Mouse (Mus musculus): ENCODE data around the gene Hpn. TPM values are rescaled to one million over a fixed set of nuclear protein-coding genes. Genes with fewer than 3 reads are reported as not detected.
A peak's percentile ranks its signal among the peaks of the same experiment; 100 is the strongest.

The Hpn gene
- polyA plus RNA-seq, 1 experiment from 2014 or later: 45.8 TPM

GRCm38 (mm10) chr7:31122641-31123631 lies 7.8 kb upstream of the Hpn start:
- H3K4me1 ChIP-seq (replicated peaks): peaks cover 11% of the 10 kb centered on the region
- no peak overlapping the region for H3K9ac ChIP-seq
- no peak overlapping the region for H3K4me2 ChIP-seq
- H3K27ac ChIP-seq: no peak overlapping the region
- 65% methylated on average over 16 of the region's 16 CpGs for WGBS (ENCODE audit: insufficient replicate concordance)
- no peaks in the 10 kb centered on the region for H3K9me3 ChIP-seq (replicated peaks)
- H3K36me3 ChIP-seq: no peaks in the 10 kb centered on the region
- ATAC-seq (ENCODE audit: low read depth) (no peak), DNase-seq (no peak)
- peaks cover 36% of the 10 kb centered on the region for H3K27me3 ChIP-seq
- H3K4me3 ChIP-seq (replicated peaks): no peak overlapping the region

- Histone ChIP-seq H3K27ac (no peak overlapping the region), H3K36me3 (no peaks in the 10 kb centered on the region), H3K4me2 (no peak overlapping the region), H3K4me3 (replicated peaks) (no peak overlapping the region), H3K4me1 (replicated peaks) (peaks cover 22% of the 10 kb centered on the region), H3K9me3 (replicated peaks) (no peaks in the 10 kb centered on the region), H3K27me3 (peaks cover 3% of the 10 kb centered on the region; the same call in 1 of the 2 replicates), H3K9ac (no peak overlapping the region)
- DNase-seq (no peak), ATAC-seq (ENCODE audit: low read depth) (no peak)
- 69% methylated on average over 5 of the region's 5 CpGs for WGBS (ENCODE audit: insufficient replicate concordance)
Observed at GRCm38 (mm10) chr7:31119556-31119955, 4.5 kb upstream of the Hpn start.

GRCm38 (mm10) chr7:31118486-31118885 lies 3.4 kb upstream of the Hpn start:
- DNase-seq (no peak), ATAC-seq (ENCODE audit: low read depth) (no peak)
- no peak overlapping the region for H3K4me2 ChIP-seq
- no peaks in the 10 kb centered on the region for H3K36me3 ChIP-seq
- 66% methylated on average over 7 of the region's 7 CpGs for WGBS (ENCODE audit: insufficient replicate concordance)
- no peaks in the 10 kb centered on the region for H3K9me3 ChIP-seq (replicated peaks)
- H3K9ac ChIP-seq: no peak overlapping the region
- H3K4me1 ChIP-seq (replicated peaks): peaks cover 22% of the 10 kb centered on the region
- H3K27ac ChIP-seq: no peak overlapping the region
- H3K4me3 ChIP-seq (replicated peaks): no peak overlapping the region
- H3K27me3 ChIP-seq: no peaks in the 10 kb centered on the region

- Histone ChIP-seq H3K4me1 (replicated peaks) (peaks cover 31% of the 10 kb centered on the region), H3K4me3 (replicated peaks) (no peak overlapping the region), H3K4me2 (no peak overlapping the region), H3K36me3 (no peaks in the 10 kb centered on the region), H3K9ac (no peak overlapping the region), H3K9me3 (replicated peaks) (no peaks in the 10 kb centered on the region), H3K27me3 (no peaks in the 10 kb centered on the region), H3K27ac (no peak overlapping the region)
- DNase-seq (no peak), ATAC-seq (ENCODE audit: low read depth) (no peak)
- 74% methylated on average over 11 of the region's 11 CpGs for WGBS (ENCODE audit: insufficient replicate concordance)
Observed at GRCm38 (mm10) chr7:31117465-31117864, 2.4 kb upstream of the Hpn start.

- no peaks in the 10 kb centered on the region for H3K36me3 ChIP-seq
- 48% methylated on average over 16 of the region's 16 CpGs for WGBS (ENCODE audit: insufficient replicate concordance)
- H3K9ac ChIP-seq: no peak overlapping the region
- DNase-seq (no peak), ATAC-seq (ENCODE audit: low read depth) (no peak)
- H3K4me3 ChIP-seq (replicated peaks): no peak overlapping the region
- H3K27me3 ChIP-seq: no peaks in the 10 kb centered on the region
- peak overlapping the region; percentile 86 for H3K27ac ChIP-seq
- 0 out of 2 replicates have a peak overlapping the region, but pooled peaks have one; percentile 3 for H3K4me2 ChIP-seq
- H3K9me3 ChIP-seq (replicated peaks): no peaks in the 10 kb centered on the region
- H3K4me1 ChIP-seq (replicated peaks): peaks cover 36% of the 10 kb centered on the region
Observed at GRCm38 (mm10) chr7:31116721-31117145, 1.6 kb upstream of the Hpn start.

- DNase-seq (peak; percentile 25), ATAC-seq (ENCODE audit: low read depth) (peak; percentile 78)
- H3K36me3 ChIP-seq: no peaks in the 10 kb centered on the region
- H3K27ac ChIP-seq: peak overlapping the region; percentile 86
- no peaks in the 10 kb centered on the region for H3K27me3 ChIP-seq
- WGBS (ENCODE audit: insufficient replicate concordance): 7% methylated on average over 17 of the region's 17 CpGs
- H3K9ac ChIP-seq: peak overlapping the region; percentile 43; the same call in 1 of the 2 replicates
- peak overlapping the region; percentile 43 for H3K4me2 ChIP-seq
- peak overlapping the region; percentile 43; the same call in 1 of the 2 replicates for H3K4me3 ChIP-seq (replicated peaks)
- peaks cover 46% of the 10 kb centered on the region for H3K4me1 ChIP-seq (replicated peaks)
- no peaks in the 10 kb centered on the region for H3K9me3 ChIP-seq (replicated peaks)
Observed at GRCm38 (mm10) chr7:31115587-31116043, 525 bp upstream of the Hpn start.

- Histone ChIP-seq H3K4me3 (replicated peaks) (peak overlapping the region; percentile 43), H3K36me3 (no peaks in the 10 kb centered on the region), H3K27me3 (no peaks in the 10 kb centered on the region), H3K4me2 (peak overlapping the region; percentile 43), H3K4me1 (replicated peaks) (peaks cover 51% of the 10 kb centered on the region), H3K9ac (peak overlapping the region; percentile 43), H3K9me3 (replicated peaks) (no peaks in the 10 kb centered on the region), H3K27ac (peak overlapping the region; percentile 86)
- whole genome bisulfite sequencing (ENCODE audit: insufficient replicate concordance): 51% methylated on average over 10 of the region's 10 CpGs
- peak; percentile 16; the same call in 1 of the 2 replicates for ATAC-seq (ENCODE audit: low read depth)
- no peak for DNase-seq
Observed at GRCm38 (mm10) chr7:31114646-31115045, 444 bp downstream of the Hpn start.

GRCm38 (mm10) chr7:31113800-31114199 lies 1.3 kb downstream of the Hpn start:
- Histone ChIP-seq H3K4me3 (replicated peaks) (peak overlapping the region; percentile 43), H3K9me3 (replicated peaks) (no peaks in the 10 kb centered on the region), H3K9ac (no peak overlapping the region), H3K4me1 (replicated peaks) (peaks cover 55% of the 10 kb centered on the region), H3K4me2 (peak overlapping the region; percentile 43), H3K36me3 (no peaks in the 10 kb centered on the region), H3K27me3 (no peaks in the 10 kb centered on the region), H3K27ac (no peak overlapping the region; the same call in 1 of the 2 replicates)
- 66% methylated on average over 6 of the region's 6 CpGs for WGBS (ENCODE audit: insufficient replicate concordance)
- DNase-seq (no peak), ATAC-seq (ENCODE audit: low read depth) (no peak)

GRCm38 (mm10) chr7:31112036-31112435 lies 3.1 kb downstream of the Hpn start:
- Histone ChIP-seq H3K4me1 (replicated peaks) (peaks cover 57% of the 10 kb centered on the region), H3K4me3 (replicated peaks) (no peak overlapping the region), H3K27me3 (no peaks in the 10 kb centered on the region), H3K9ac (no peak overlapping the region), H3K4me2 (no peak overlapping the region), H3K27ac (no peak overlapping the region), H3K36me3 (no peaks in the 10 kb centered on the region), H3K9me3 (replicated peaks) (no peaks in the 10 kb centered on the region)
- ATAC-seq (ENCODE audit: low read depth): no peak
- WGBS (ENCODE audit: insufficient replicate concordance): 19% methylated on average over 4 of the region's 4 CpGs
- DNase-seq: no peak

GRCm38 (mm10) chr7:31110861-31111385 lies 4.2 kb downstream of the Hpn start:
- H3K9ac ChIP-seq: no peak overlapping the region; the same call in 1 of the 2 replicates
- peak overlapping the region; percentile 13; the same call in 1 of the 2 replicates for H3K27ac ChIP-seq
- no peaks in the 10 kb centered on the region for H3K9me3 ChIP-seq (replicated peaks)
- peaks cover 46% of the 10 kb centered on the region for H3K4me1 ChIP-seq (replicated peaks)
- no peaks in the 10 kb centered on the region for H3K27me3 ChIP-seq
- no peak overlapping the region for H3K4me3 ChIP-seq (replicated peaks)
- H3K36me3 ChIP-seq: no peaks in the 10 kb centered on the region
- 45% methylated on average over 15 of the region's 15 CpGs for WGBS (ENCODE audit: insufficient replicate concordance)
- no peak for ATAC-seq (ENCODE audit: low read depth)
- no peak overlapping the region for H3K4me2 ChIP-seq
- no peak for DNase-seq

- Histone ChIP-seq H3K36me3 (no peaks in the 10 kb centered on the region), H3K27me3 (no peaks in the 10 kb centered on the region), H3K9ac (no peak overlapping the region), H3K4me3 (replicated peaks) (no peak overlapping the region), H3K27ac (no peak overlapping the region), H3K4me2 (no peak overlapping the region), H3K4me1 (replicated peaks) (peaks cover 41% of the 10 kb centered on the region), H3K9me3 (replicated peaks) (no peaks in the 10 kb centered on the region)
- DNase-seq: no peak
- WGBS (ENCODE audit: insufficient replicate concordance): 67% methylated on average over 5 of the region's 5 CpGs
- ATAC-seq (ENCODE audit: low read depth): no peak
Observed at GRCm38 (mm10) chr7:31109796-31110195, 5.3 kb downstream of the Hpn start.
